Mouse (Mus musculus) left cerebral cortex, adult 2 months (tissue): ENCODE data around the gene Pdcd7. TPM values are rescaled to one million over a fixed set of nuclear protein-coding genes. Genes with fewer than 3 reads are reported as not detected.
A peak's percentile ranks its signal among the peaks of the same experiment; 100 is the strongest.
"Not testable (repeated sequence)": the region's sequence is repeated elsewhere in the genome, so short reads cannot be mapped to it uniquely, and the experiment has no call there.

Experiments used
- DNase-seq, 2 experiments: peaks; one replicate each; pipeline ENCODE4 v3.0.0; 2021 to 2022; ENCODE audit warnings: low spot score in 2 of 2, mixed read lengths in 1 of 2; ENCODE audit errors: extremely low spot score in 1 of 2
- H3K27ac ChIP-seq: fragments of 200-600 bp; 2 replicates; pipeline ENCODE4 v1.8.1; 2022
- H3K4me3 ChIP-seq: fragments of 200-600 bp; 2 replicates; pipeline ENCODE4 v1.8.1; 2022
- CTCF ChIP-seq: fragments of 200-600 bp; IDR thresholded peaks from 2 replicates; pipeline ENCODE4 v1.8.1; 2022; ENCODE audit warnings: antibody characterized with exemption, mild to moderate bottlenecking, moderate library complexity
- intact Hi-C: fragments of 180-260 bp; cut with DNase I; formaldehyde crosslinking; loops from one replicate; pipeline ENCODE4 v1.15.1; 2025
- total RNA-seq, 2 experiments: library from RNA; stranded (reverse); gene quantifications; 2 replicates each; pipeline ENCODE4 v1.2.3; 2021

Pdcd7 gene
- total RNA-seq, 2 experiments from 2014 or later: 29.3 to 30.9 TPM

DNA sequence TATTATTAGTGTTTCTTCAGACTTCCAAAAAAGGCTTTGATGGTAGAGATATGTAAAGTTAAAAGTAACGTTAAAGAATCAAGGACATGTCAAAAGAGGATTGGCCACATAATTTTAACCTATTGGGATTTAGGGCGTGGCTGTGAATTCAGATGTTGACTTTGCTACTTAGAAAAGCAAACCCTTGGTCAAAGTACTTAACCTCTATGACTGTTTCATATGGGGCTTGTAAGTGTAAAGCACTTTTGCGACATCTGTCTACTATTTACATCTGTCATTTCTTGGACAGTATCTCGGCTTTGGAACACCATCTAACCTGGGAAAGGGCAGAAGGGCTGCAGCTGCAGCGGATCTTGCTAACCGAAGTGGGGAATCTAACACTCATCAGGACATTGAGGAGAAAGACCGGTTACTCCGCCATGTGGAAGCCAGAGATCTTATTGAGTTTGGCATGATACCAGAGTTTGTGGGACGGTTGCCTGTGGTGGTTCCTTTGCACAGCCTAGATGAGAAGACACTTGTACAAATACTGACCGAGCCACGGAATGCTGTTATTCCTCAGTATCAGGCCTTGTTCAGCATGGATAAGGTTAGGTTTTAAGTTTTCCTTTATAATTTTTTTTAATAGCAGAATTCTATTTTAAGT, 23.5 kb upstream of the Pdcd7 start:
- intact Hi-C loops: no loop called here

GRCm38 (mm10) chr9:65325971-65326370, 19.9 kb upstream of the Pdcd7 start:
- DNase-seq: no peak
- intact Hi-C loops: no loop called here
- TF ChIP-seq CTCF: no peak
- Histone ChIP-seq H3K27ac (no peak overlapping the region), H3K4me3 (no peak overlapping the region)

More for the DNA sequence above, 23.5 kb upstream of the Pdcd7 start:
- no peak for DNase-seq
- H3K27ac ChIP-seq: no peak overlapping the region
- no peak overlapping the region for H3K4me3 ChIP-seq
- no peak for TF ChIP-seq CTCF

DNA sequence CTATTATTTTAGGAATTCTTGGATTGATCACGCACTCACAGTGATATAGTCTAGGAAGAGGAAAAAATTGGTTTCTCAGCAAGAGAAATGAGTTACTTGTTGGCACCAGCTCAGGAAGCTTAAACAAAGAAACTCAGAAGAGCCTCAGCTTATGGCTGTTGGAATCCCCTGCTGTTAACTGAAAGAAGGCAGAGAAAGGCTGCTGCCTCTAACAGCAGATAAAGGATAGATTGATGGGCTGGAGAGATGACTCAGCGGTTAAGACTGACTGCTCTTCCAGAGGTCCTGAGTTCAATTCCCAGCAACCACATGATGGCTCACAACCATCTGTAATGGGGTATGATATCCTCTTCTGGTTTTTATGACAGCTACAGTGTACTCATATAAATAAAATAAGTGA, 18.5 kb upstream of the Pdcd7 start:
- no peak for DNase-seq
- H3K27ac ChIP-seq: no peak overlapping the region
- no peak overlapping the region for H3K4me3 ChIP-seq
- intact Hi-C loops: no loop called here
- TF ChIP-seq CTCF: no peak

- no peak for TF ChIP-seq CTCF
- intact Hi-C loops: no loop called here
- DNase-seq: no peak
- Histone ChIP-seq H3K4me3 (no peak overlapping the region), H3K27ac (no peak overlapping the region)
These were observed 11.9 kb upstream of the Pdcd7 start for GRCm38 (mm10) chr9:65333958-65334357.

- no peak for TF ChIP-seq CTCF
- no peak for DNase-seq
- Histone ChIP-seq H3K27ac (no peak overlapping the region), H3K4me3 (no peak overlapping the region)
- intact Hi-C loops: no loop called here
These were observed 6.8 kb upstream of the Pdcd7 start for GRCm38 (mm10) chr9:65339146-65339545.

DNA sequence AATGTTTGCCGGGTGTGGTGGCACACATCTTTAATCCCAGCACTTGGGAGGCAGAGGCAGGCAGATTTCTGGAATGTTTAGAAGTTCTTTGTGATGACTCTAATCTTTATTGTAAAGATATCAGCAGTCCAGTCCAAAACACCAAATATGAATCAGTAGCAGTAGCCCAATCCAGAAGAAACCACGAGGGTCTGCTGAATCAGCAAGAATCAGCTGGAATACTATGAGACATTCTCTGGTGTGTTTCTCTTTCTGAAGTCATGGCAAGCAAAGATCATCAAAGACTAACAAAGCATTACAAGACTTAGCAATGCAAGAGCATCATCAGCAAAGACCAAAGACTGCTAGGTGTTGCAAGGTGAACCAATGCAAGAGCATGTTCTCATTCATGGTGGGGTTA, 5.5 kb upstream of the Pdcd7 start:
- intact Hi-C loops: no loop called here
- no peak overlapping the region for H3K4me3 ChIP-seq
- DNase-seq: no peak
- H3K27ac ChIP-seq: no peak overlapping the region
- no peak for TF ChIP-seq CTCF

- Histone ChIP-seq H3K4me3 (peak overlapping the region; percentile 85), H3K27ac (peak overlapping the region; percentile 93)
- DNase-seq, intact Hi-C loops: not testable (repeated sequence)
These were observed 465 bp upstream of the Pdcd7 start for GRCm38 (mm10) chr9:65345439-65345838.

DNA sequence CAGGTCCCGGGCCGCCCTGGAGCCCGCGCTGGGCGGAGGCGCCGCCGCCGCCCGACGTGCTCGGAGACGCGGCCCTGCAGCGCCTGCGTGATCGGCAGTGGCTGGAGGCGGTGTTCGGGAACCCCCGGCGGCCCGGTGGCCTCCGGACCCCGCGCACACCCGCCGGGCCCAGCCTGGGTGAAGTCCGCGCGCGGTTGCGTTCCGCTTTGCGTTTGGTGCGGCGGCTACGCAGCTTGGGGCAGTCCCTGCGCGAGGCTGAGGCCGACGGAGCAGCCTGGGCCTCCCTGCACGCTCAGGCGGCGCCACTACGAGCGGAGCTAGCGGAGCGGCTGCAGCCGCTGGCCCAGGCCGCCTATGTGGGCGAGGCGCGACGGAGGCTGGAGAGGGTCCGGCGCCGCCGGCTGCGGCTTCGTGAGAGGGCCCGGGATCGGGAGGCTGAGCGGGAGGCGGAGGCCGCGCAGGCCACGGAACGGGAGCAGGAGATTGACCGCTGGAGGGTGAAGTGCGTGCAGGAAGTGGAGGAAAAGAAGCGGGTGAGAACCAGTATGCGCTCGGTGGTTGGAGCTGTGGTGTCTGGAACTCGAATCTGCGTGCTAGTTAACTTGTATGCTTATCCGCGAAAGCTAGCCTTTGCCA, 690 bp downstream of the Pdcd7 start:
- peak overlapping the region; percentile 79 for H3K27ac ChIP-seq
- TF ChIP-seq CTCF: no peak
- intact Hi-C loops: no loop called here
- peak; percentile 47 to 52 for DNase-seq
- peak overlapping the region; percentile 85 for H3K4me3 ChIP-seq

DNA sequence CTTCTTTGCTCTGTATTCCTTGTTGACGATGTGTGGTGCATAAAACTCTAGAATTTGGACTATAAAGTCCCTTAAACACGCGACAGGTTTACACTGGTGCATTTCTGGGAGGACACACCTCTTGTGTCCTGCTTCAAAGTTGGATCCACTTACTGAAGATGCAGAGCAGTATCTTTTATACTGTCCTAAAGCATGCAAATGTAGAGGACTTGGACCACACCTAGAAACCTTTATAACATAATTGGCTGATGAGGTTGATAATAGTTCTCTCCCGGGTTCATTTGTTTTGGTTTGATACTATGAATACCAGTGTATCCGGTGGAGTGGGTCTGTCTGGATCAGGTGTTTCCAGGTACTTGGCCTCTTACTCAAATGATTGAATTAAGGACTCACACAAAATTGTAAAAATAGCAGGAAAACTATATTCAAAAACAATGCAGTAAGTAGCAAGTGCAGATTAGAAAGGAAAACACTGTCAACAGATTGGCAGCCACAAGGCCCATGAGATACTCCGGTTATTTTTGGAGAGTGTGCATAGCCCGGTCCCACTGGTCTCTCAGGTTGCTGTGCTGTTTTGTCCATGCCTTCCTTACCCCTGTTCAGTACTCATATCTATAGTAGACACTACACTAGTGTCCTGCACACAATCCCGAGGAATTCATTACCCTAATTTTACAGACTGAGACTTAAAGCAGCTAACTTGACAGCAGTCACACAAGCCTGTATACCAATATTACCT, 1.4 kb downstream of the Pdcd7 start:
- Histone ChIP-seq H3K4me3 (peak overlapping the region; percentile 85), H3K27ac (peak overlapping the region; percentile 79)
- TF ChIP-seq CTCF: no peak
- DNase-seq: no peak
- intact Hi-C loops: no loop called here

DNA sequence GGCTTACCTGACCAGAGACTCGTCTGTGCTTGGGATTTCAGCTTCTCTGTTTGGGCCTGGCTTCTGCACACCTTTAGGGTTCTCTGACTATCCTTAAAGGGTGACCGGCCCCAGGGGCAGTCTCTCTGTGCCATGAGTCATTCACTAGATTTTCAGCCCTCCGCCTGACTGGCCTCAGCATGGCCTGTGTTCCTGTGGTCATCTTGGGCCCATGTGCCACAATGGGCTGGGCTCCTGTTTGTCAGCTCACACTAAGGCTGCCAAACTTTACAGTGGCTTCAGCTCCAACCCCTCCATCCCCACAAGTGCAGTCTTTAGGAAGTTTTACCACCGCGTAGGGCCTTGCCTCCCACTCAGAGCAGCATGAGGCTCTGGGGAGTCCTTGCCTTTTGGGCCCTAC, 7.3 kb downstream of the Pdcd7 start:
- TF ChIP-seq CTCF: no peak
- Histone ChIP-seq H3K27ac (no peak overlapping the region), H3K4me3 (no peak overlapping the region)
- DNase-seq: no peak
- intact Hi-C loops: no loop called here

GRCm38 (mm10) chr9:65356561-65356960, 10.7 kb downstream of the Pdcd7 start:
- DNase-seq: no peak
- H3K4me3 ChIP-seq: no peak overlapping the region
- intact Hi-C loops: no loop called here
- no peak overlapping the region for H3K27ac ChIP-seq
- no peak for TF ChIP-seq CTCF

- intact Hi-C loops: no loop called here
- no peak for TF ChIP-seq CTCF
- no peak for DNase-seq
- no peak overlapping the region for H3K4me3 ChIP-seq
- H3K27ac ChIP-seq: no peak overlapping the region
These were observed 11.1 kb downstream of the Pdcd7 start for GRCm38 (mm10) chr9:65356971-65357370.
